Mouse (Mus musculus) forebrain, embryonic 10.5 days (tissue): ENCODE data around the gene Nelfcd. TPM values are rescaled to one million over a fixed set of nuclear protein-coding genes. Genes with fewer than 3 reads are reported as not detected.

ENCODE experiments used
- DNase-seq: peaks from one replicate; pipeline ENCODE4 v3.0.0-alpha.2; 2017; ENCODE audit warnings: low spot score; ENCODE audit errors: extremely low spot score
- H3K27ac ChIP-seq: fragments of 300-500 bp; sonication (generic); 2 replicates; pipeline ENCODE4 v1.5.1; 2016; ENCODE audit warnings: mild to moderate bottlenecking
- H3K27me3 ChIP-seq: fragments of 300-500 bp; sonication (generic); 2 replicates; pipeline ENCODE4 v1.6.1; 2016; ENCODE audit warnings: mild to moderate bottlenecking; ENCODE audit not compliant: poor library complexity, severe bottlenecking
- H3K36me3 ChIP-seq: fragments of 300-500 bp; sonication (generic); replicated peaks from 2 replicates; pipeline ENCODE4 v1.6.1; 2016; ENCODE audit warnings: mild to moderate bottlenecking, moderate library complexity
- H3K4me1 ChIP-seq: fragments of 300-500 bp; sonication (generic); 2 replicates; pipeline ENCODE4 v1.6.1; 2016
- H3K4me3 ChIP-seq: fragments of 300-500 bp; sonication (generic); 2 replicates; pipeline ENCODE4 v1.5.1; 2016; ENCODE audit warnings: mild to moderate bottlenecking, moderate library complexity
- H3K9me3 ChIP-seq: fragments of 300-500 bp; sonication (generic); 2 replicates; pipeline ENCODE4 v1.6.1; 2016; ENCODE audit warnings: mild to moderate bottlenecking, moderate library complexity
- WGBS: fragments of 180-500 bp; shearing (Covaris S2); methylation state at CpG from one replicate; pipeline ENCODE4 v1.1.7; 2016; 5-methylcytosine and 5-hydroxymethylcytosine counted together
- polyA plus RNA-seq: library from polyadenylated mRNA; unstranded; fragments of >200 nt; fragmentation: Nextera tagmentation; extraction: Ambion mirVana; gene quantifications from 2 replicates; pipeline ENCODE4 v1.2.1, GENCODE M21; 2016

The Nelfcd gene
- polyA plus RNA-seq, 1 experiment from 2014 or later = 196 TPM

DNA sequence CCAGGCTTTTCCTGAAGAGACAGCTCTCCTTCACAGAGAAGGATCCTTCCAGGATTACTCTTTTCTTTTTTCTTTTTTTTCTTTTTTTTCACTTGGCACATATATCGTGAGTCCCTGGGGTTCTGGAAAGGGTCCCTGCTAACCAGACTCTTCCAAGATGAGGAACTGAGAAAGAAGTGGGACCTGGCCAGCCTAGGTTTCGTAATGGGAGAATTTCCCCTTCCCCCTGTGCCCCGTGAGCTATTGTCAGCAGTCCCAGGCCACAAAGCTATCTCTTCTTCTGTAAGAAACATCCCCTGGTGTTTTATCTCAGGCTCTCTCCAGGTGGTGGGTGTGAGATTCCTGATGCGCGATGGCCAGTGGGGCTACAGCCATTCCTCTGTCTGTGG is 23.8 kb downstream of the Nelfcd start:
- no peaks in the 10 kb centered on the region for H3K9me3 ChIP-seq
- peaks cover 34% of the 10 kb centered on the region for H3K4me1 ChIP-seq
- H3K27me3 ChIP-seq = no peaks in the 10 kb centered on the region
- peak overlapping the region; percentile 66 for H3K4me3 ChIP-seq
- DNase-seq = no peak
- WGBS = 48% methylated on average over 5 of the region's 5 CpGs
- H3K27ac ChIP-seq = peak overlapping the region; percentile 89
- H3K36me3 ChIP-seq = peaks cover 22% of the 10 kb centered on the region

DNA sequence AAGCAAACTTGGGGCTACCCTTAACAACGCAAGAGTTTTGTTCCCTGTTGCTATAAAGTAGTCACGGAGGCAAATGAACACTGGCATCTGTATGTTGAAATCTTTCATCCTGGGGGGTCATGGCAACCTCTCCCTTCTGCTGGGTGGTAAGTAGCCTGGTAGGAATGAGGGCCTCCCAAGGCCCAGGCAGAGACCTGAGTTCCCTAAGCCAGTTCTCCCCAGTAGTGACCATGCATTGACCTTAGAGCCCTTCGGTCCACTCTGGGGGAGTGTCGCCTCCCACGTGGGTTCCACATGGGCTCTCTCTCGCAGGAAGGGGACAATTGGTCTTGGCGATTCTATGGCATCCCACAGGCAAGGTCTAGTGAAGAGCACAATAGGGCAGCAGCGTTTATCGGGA is 24.4 kb downstream of the Nelfcd start:
- H3K9me3 ChIP-seq = no peaks in the 10 kb centered on the region
- DNase-seq = no peak
- peaks cover 18% of the 10 kb centered on the region for H3K36me3 ChIP-seq
- no peak overlapping the region for H3K4me3 ChIP-seq
- H3K27me3 ChIP-seq = no peaks in the 10 kb centered on the region
- no peak overlapping the region for H3K27ac ChIP-seq
- 88% methylated on average over 9 of the region's 9 CpGs for WGBS
- peaks cover 34% of the 10 kb centered on the region for H3K4me1 ChIP-seq

DNA sequence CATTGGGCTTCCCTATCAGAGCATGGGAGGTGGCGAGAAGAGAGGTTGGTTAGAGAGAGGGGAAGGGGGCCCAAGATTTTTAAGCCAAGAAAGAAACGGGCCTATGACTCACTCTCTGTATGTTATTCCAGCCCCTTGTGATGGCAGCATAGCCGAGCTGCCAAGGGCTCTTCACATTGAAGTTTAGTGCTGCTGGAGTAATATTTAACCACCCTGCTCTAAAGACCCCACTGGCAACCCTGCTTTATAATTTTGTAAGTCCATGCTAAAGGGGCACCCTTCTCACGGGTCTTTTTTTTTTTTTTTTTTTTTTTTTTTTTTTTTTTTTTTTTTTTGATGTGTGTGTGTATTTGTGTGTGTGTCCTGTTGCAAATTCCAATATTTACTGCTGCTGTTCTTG is 26.3 kb downstream of the Nelfcd start:
- no peak overlapping the region for H3K27ac ChIP-seq
- H3K4me1 ChIP-seq = peaks cover 42% of the 10 kb centered on the region
- H3K9me3 ChIP-seq = no peaks in the 10 kb centered on the region
- no peak overlapping the region for H3K4me3 ChIP-seq
- no peak for DNase-seq
- 82% methylated on average over 4 of the region's 4 CpGs for WGBS
- no peaks in the 10 kb centered on the region for H3K27me3 ChIP-seq
- 0 out of 2 replicates have a peak, but pooled peaks cover under 1% of the 10 kb centered on the region for H3K36me3 ChIP-seq

DNA sequence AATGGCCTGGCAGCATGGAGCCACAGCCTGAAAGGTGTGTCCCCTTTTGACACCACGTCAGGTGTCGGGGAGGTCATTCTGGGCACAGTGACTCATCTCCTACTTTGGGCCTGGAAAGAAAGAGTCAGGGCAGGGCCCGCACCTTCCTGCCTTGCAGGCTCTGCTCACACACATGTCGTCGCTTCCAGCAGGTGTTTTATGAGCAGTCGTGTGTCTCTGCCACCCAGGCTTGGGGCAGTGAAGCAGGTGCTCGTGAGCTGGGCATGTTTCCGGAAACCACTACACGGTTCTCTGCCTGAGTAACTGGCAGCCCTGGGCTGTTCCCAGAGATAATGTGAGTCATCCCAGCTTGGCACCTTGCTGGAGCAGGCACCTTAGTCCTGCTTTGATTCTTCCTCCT is 26.9 kb downstream of the Nelfcd start:
- H3K36me3 ChIP-seq = no peaks in the 10 kb centered on the region
- WGBS = 85% methylated on average over 9 of the region's 9 CpGs
- DNase-seq = no peak
- no peak overlapping the region for H3K4me3 ChIP-seq
- peaks cover 39% of the 10 kb centered on the region for H3K4me1 ChIP-seq
- H3K27ac ChIP-seq = no peak overlapping the region
- H3K9me3 ChIP-seq = no peaks in the 10 kb centered on the region
- H3K27me3 ChIP-seq = no peaks in the 10 kb centered on the region; the same call in 1 of the 2 replicates

DNA sequence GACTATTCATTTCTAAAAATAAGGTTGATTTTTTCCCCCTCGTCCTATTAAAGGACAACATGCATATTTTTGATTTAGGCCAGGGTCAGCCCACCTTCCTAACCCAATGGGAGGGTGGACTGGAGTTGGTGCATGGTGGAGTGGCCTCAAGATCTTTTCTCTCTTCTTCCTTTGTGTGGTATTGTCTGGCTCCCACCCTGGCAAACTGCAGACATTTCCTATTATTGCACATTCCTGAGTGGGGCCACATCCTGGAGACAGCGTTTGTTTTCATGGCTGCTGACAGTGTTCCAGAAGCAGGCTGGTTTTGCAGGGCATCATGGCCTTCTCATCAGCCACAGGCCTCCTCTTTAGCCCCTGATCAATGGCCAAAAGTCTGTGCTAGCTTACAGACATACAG is 27.4 kb downstream of the Nelfcd start:
- no peaks in the 10 kb centered on the region; the same call in 1 of the 2 replicates for H3K27me3 ChIP-seq
- 80% methylated on average over 2 of the region's 2 CpGs for WGBS
- peaks cover 34% of the 10 kb centered on the region for H3K4me1 ChIP-seq
- H3K27ac ChIP-seq = peak overlapping the region; percentile 53; the same call in 1 of the 2 replicates
- DNase-seq = no peak
- no peak overlapping the region for H3K4me3 ChIP-seq
- no peaks in the 10 kb centered on the region for H3K9me3 ChIP-seq
- H3K36me3 ChIP-seq = no peaks in the 10 kb centered on the region

DNA sequence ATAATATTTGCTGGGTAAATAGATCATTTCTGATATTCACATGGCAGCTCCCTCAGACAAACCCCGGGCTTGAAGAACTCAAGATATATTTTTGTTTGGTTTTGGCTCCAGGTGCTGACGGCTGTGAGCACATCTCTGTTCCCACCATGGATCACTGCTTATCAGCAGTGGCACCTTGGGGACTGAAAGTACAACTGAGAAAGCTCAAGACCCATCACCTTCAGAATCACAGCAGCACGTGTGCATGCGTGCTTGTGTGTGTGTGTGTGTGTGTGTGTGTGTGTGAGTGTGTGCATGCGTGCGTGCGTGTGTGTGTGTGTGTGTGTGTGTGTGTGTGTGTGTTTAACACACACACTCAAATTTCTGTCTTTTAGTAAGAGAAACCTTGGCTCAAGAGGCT is 28.8 kb downstream of the Nelfcd start:
- Histone ChIP-seq H3K36me3 (no peaks in the 10 kb centered on the region), H3K27ac (no peak overlapping the region), H3K9me3 (no peaks in the 10 kb centered on the region), H3K4me3 (no peak overlapping the region), H3K4me1 (peaks cover 20% of the 10 kb centered on the region), H3K27me3 (no peaks in the 10 kb centered on the region; the same call in 1 of the 2 replicates)
- 91% methylated on average over 7 of the region's 7 CpGs for WGBS
- no peak for DNase-seq

DNA sequence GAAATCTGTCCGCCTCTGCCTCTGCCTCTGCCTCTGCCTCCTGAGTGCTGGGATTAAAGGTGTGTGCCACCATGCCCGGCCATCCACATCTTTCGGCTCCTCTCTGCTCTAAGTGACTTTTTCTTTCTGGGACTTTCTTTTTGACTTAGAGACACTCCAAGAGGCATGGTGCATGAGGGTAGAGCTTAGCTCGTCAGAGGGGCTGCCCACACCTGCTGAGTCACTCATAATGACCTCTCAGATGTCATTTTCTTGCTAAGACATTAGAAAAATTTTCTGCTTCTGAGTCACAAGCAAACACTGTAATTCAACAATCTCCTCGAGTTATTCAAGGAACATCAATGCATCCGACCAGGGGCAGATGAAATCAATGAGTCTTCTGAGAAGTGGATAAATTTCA is 29.4 kb downstream of the Nelfcd start:
- Histone ChIP-seq H3K27me3 (no peaks in the 10 kb centered on the region; the same call in 1 of the 2 replicates), H3K36me3 (no peaks in the 10 kb centered on the region), H3K4me1 (peaks cover 16% of the 10 kb centered on the region), H3K9me3 (no peaks in the 10 kb centered on the region), H3K27ac (no peak overlapping the region), H3K4me3 (no peak overlapping the region)
- DNase-seq = no peak
- WGBS = 89% methylated on average over 6 of the region's 6 CpGs

DNA sequence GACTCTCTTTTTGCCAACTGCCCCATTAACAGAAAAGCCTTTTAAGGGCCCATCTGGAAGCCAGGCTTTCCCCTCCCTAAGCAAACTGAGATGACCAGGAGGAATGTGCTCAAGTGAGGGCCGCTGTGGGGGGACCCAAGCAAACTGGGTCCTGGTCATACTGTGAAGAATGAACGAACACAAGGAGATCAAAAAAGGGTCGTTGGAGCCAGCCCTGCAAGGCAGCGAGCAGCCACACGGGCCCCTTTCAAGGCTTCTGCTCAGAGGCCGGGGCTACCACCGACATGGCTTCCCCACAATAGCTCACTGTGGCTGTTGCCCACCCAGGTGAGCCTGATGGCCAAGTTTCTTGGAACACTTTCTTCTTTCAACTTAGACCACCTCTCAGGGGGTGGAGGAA is 30.9 kb downstream of the Nelfcd start:
- no peaks in the 10 kb centered on the region; the same call in 1 of the 2 replicates for H3K27me3 ChIP-seq
- no peak for DNase-seq
- peaks cover 16% of the 10 kb centered on the region for H3K4me1 ChIP-seq
- H3K36me3 ChIP-seq = no peaks in the 10 kb centered on the region
- WGBS = 60% methylated on average over 7 of the region's 7 CpGs
- no peak overlapping the region for H3K4me3 ChIP-seq
- no peaks in the 10 kb centered on the region for H3K9me3 ChIP-seq
- peak overlapping the region; percentile 35; the same call in 1 of the 2 replicates for H3K27ac ChIP-seq

DNA sequence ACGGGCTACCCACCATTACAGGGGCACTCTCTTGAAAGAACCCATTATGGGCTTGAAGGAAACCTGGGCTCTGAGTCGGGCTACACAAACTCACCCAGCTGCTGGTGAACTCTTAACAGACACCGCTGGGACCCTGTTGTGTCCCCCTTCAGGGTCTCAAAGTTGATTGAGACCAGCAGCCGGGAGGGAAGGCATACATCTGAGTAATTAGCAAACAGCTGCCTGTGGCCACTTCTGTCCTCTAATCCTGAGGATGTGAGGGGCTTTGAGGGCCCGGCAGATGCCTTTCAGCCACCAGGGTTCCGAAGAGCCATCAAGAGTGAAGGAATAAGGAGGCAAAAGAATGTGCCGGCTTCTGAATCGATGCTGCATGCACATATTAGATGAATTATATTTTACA is 31.3 kb downstream of the Nelfcd start:
- Histone ChIP-seq H3K4me3 (no peak overlapping the region), H3K36me3 (no peaks in the 10 kb centered on the region), H3K27me3 (no peaks in the 10 kb centered on the region; the same call in 1 of the 2 replicates), H3K27ac (no peak overlapping the region), H3K4me1 (peaks cover 16% of the 10 kb centered on the region), H3K9me3 (no peaks in the 10 kb centered on the region)
- DNase-seq = no peak
- 62% methylated on average over 8 of the region's 8 CpGs for WGBS

DNA sequence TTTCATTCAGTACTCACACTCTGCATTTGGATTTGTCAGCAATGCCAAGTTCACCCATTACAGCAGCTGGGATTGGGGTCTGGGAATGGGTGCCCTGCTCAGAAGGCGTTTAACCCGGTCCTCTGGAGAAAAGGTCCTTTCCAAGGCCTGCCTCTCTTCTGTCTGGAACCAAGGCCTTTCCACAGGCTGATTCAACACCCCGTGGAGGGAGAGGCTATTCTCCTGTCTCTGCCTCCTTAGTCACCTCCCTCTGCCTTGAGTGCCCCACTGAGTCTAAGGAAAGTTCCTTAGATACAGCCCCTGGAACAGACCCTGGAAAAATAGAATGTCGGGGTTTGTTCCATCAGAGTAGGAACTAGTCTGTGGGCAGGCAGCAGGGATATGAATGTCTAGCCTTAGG is 32.8 kb downstream of the Nelfcd start:
- no peak for DNase-seq
- Histone ChIP-seq H3K9me3 (no peaks in the 10 kb centered on the region), H3K4me1 (peaks cover 11% of the 10 kb centered on the region), H3K4me3 (no peak overlapping the region), H3K36me3 (no peaks in the 10 kb centered on the region), H3K27ac (no peak overlapping the region), H3K27me3 (no peaks in the 10 kb centered on the region; the same call in 1 of the 2 replicates)
- 92% methylated on average over 4 of the region's 4 CpGs for WGBS

DNA sequence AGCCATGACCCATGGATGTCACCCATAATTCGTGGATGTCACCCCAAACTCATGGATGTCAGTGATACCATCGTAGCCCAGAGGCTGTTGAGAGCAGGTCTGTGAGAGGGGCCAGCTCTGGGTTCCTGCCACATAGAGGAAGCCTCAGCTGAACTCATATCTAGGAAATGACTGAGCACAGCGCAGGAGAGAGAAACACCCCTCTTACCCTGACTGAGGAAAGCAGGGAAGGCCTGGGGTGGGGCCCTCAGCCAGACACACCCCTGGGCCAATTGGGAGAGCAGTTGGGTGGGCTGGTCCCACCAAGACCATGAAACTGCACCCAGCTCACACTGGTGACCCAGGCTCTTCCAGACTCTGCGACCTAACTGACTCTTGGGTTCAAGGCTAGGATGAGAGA is 34.7 kb downstream of the Nelfcd start, which contains the start of gene Tubb1:
Gene Tubb1 (plus strand): TSS at position 343 of the 400 bp plus-strand sequence.
- Histone ChIP-seq H3K27ac (no peak within 1 kb of the TSS), H3K9me3 (no peaks in the 10 kb centered on the region)

DNA sequence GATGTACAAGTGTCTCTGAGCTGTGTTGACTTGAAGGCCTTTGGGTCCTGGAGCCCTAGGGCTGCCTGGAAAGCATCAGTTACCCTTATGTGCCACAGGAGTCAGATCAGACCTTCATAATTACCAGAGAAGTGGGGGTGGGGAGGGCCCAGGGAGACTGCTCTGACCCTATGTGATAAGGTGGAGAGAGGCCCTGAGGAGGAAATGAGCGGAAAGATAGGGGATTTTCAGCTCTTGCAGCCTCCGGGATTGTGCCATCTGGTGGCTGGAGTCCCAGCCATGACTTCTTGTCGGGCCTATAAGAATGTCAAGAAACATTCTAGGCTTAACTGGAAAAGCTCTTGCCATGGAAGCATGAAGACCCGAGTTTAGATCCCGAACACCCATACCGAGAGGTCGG is 38.1 kb downstream of the Nelfcd start:
- no peaks in the 10 kb centered on the region for H3K36me3 ChIP-seq
- H3K4me3 ChIP-seq = no peak overlapping the region
- DNase-seq = no peak
- WGBS = 74% methylated on average over 7 of the region's 7 CpGs
- peaks cover 10% of the 10 kb centered on the region; the same call in 1 of the 2 replicates for H3K27me3 ChIP-seq
- no peak overlapping the region for H3K27ac ChIP-seq
- H3K4me1 ChIP-seq = peaks cover 7% of the 10 kb centered on the region; the same call in 1 of the 2 replicates
- no peaks in the 10 kb centered on the region for H3K9me3 ChIP-seq

More for the DNA sequence above, 34.7 kb downstream of the Nelfcd start, which contains the start of gene Tubb1:
- H3K27me3 ChIP-seq = no peaks in the 10 kb centered on the region; the same call in 1 of the 2 replicates
- no peak for DNase-seq
- WGBS = 81% methylated on average over 4 of the region's 4 CpGs
- no peaks in the 10 kb centered on the region for H3K36me3 ChIP-seq
- peaks cover 10% of the 10 kb centered on the region for H3K4me1 ChIP-seq
- H3K4me3 ChIP-seq = no peak within 1 kb of the TSS

DNA sequence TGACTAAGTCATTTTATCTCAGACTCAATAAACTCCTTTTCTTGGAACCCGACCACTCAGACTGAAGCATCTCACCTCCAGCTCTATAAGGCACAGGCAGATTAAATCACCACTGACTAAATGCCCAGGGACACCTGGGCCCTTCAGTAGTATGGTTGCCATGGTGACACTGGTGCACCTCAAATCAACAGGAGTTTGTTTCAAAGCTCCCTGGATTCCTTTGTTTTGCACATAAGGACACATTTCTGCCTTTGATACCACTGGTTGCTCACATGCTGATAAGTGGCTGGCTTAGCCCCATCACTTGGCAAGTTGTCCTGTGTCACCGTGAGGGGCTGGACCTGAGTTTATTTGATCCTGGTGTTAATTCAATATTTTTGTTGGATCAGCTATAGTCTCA is 43.8 kb downstream of the Nelfcd start:
- Histone ChIP-seq H3K36me3 (peaks cover 32% of the 10 kb centered on the region), H3K27me3 (peaks cover 10% of the 10 kb centered on the region; the same call in 1 of the 2 replicates), H3K4me1 (peaks cover 40% of the 10 kb centered on the region), H3K9me3 (no peaks in the 10 kb centered on the region), H3K4me3 (no peak overlapping the region), H3K27ac (no peak overlapping the region)
- DNase-seq = no peak
- WGBS = 81% methylated on average over 2 of the region's 2 CpGs

DNA sequence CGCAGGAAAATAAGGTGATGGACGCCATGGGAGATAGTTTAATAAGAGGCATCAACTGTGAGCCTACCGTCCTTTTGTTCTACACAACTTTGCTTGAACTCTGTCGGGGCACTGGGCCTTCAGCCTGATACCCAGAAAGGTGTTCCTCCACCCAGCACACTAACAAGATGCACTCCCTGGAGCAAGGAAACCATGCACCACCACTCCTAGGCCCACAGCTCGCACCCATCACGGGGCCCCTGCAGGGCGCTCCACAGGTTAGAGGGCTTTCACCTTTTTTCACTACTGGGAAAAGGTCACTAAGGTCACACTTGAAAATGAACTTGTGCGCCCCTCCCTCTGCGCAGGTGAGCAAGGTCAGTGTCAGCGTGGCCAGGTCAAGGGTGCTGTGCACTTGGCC is 47.8 kb downstream of the Nelfcd start:
- 42% methylated on average over 10 of the region's 10 CpGs for WGBS
- DNase-seq = no peak
- no peaks in the 10 kb centered on the region for H3K27me3 ChIP-seq
- H3K27ac ChIP-seq = peak overlapping the region; percentile 95
- H3K4me1 ChIP-seq = peaks cover 35% of the 10 kb centered on the region
- H3K4me3 ChIP-seq = peak overlapping the region; percentile 82
- H3K9me3 ChIP-seq = no peaks in the 10 kb centered on the region
- peaks cover 69% of the 10 kb centered on the region for H3K36me3 ChIP-seq
